Mouse (Mus musculus): ENCODE measurements around the gene Phf2. TPM values are rescaled to one million over a fixed set of nuclear protein-coding genes. Genes with fewer than 3 reads are reported as not detected.

Phf2 gene
- polyA plus RNA-seq, 1 experiment: 20.1 TPM

DNA sequence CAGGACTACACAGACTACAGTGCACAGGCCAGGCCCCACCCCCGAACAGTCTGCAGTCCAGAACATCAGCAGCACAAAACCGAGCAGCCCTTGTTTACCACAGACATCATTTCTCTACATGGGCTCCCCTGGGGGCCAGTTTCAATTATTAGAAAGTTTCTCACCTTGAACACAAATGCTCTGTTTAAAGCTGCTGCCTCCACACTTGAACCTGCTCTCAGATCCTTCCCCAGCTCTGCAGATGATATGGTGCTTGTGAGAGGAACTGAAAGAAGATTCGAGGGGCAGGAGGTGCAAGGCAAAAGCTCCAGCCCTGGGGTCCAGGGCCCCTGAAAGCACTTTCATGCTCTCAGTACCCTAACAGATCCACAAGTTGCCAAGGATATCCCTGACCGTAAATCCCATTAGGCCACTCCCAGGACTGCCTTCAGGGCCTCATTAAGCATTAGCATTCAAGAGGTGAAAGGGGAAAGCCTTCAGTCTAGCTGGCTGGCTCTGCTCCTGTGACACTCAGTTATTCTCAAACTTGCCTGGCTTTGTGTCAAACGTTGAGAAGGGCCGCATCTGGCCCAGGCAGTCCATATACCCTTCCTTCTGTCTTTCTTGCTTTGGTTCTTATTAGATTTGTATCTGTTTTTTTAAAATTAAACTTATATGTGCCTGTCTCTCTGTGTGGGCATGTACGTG lies 13.5 kb downstream of the Phf2 start:
- TF ChIP-seq CTCF (IDR thresholded peaks at IDR 0.05; ENCODE audit: control insufficient read depth, insufficient read depth, insufficient read length): no peak
- no peak for TF ChIP-seq MYOG (IDR thresholded peaks at IDR 0.05; ENCODE audit: control insufficient read depth, extremely low read depth, insufficient read length)
- no peak for TF ChIP-seq MAX (IDR thresholded peaks at IDR 0.05)
- TF ChIP-seq MYOD1 (IDR thresholded peaks at IDR 0.05; ENCODE audit: control insufficient read depth, insufficient read length, low read depth): no peak
- no peak for TF ChIP-seq FOSL1 (IDR thresholded peaks at IDR 0.05; ENCODE audit: insufficient read depth, low read length, poor library complexity, severe bottlenecking)
- no peak overlapping the region for H3K4me3 ChIP-seq (ENCODE audit: insufficient read depth, poor library complexity, severe bottlenecking)
- no peaks in the 10 kb centered on the region for H3K27me3 ChIP-seq (ENCODE audit: control insufficient read depth, insufficient read depth, insufficient read length)
- H3K79me3 ChIP-seq (ENCODE audit: low read depth): peaks cover 67% of the 10 kb centered on the region
- peaks cover 97% of the 10 kb centered on the region for H3K79me2 ChIP-seq (ENCODE audit: control insufficient read depth, insufficient read depth)
- H3ac ChIP-seq (ENCODE audit: control insufficient read depth, insufficient read length, low read depth): no peak overlapping the region
- no peaks in the 10 kb centered on the region for H3K36me3 ChIP-seq (ENCODE audit: control insufficient read depth, insufficient read depth)

- TF ChIP-seq CTCF (IDR thresholded peaks at IDR 0.05; ENCODE audit: control insufficient read depth, insufficient read depth, insufficient read length): no peak
- no peak for TF ChIP-seq MYOG (IDR thresholded peaks at IDR 0.05; ENCODE audit: control insufficient read depth, extremely low read depth, insufficient read length)
- TF ChIP-seq FOSL1 (IDR thresholded peaks at IDR 0.05; ENCODE audit: insufficient read depth, low read length, poor library complexity, severe bottlenecking): no peak
- no peak for TF ChIP-seq MYOD1 (IDR thresholded peaks at IDR 0.05; ENCODE audit: control insufficient read depth, insufficient read length, low read depth)
- no peak for TF ChIP-seq CEBPB (IDR thresholded peaks at IDR 0.05; ENCODE audit: low read depth)
- TF ChIP-seq USF1 (IDR thresholded peaks at IDR 0.05; ENCODE audit: low read depth): no peak
- no peak for TF ChIP-seq MAX (IDR thresholded peaks at IDR 0.05)
- Histone ChIP-seq H3K79me2 (ENCODE audit: control insufficient read depth, insufficient read depth) (peaks cover 97% of the 10 kb centered on the region), H3K27me3 (ENCODE audit: control insufficient read depth, insufficient read depth, insufficient read length) (no peaks in the 10 kb centered on the region), H3ac (ENCODE audit: control insufficient read depth, insufficient read length, low read depth) (no peak overlapping the region), H3K79me3 (ENCODE audit: low read depth) (peaks cover 60% of the 10 kb centered on the region), H3K4me3 (ENCODE audit: insufficient read depth, poor library complexity, severe bottlenecking) (no peak overlapping the region), H3K36me3 (ENCODE audit: control insufficient read depth, insufficient read depth) (no peaks in the 10 kb centered on the region)
Observed at GRCm38 (mm10) chr13:48853947-48854346, 17.0 kb downstream of the Phf2 start.

DNA sequence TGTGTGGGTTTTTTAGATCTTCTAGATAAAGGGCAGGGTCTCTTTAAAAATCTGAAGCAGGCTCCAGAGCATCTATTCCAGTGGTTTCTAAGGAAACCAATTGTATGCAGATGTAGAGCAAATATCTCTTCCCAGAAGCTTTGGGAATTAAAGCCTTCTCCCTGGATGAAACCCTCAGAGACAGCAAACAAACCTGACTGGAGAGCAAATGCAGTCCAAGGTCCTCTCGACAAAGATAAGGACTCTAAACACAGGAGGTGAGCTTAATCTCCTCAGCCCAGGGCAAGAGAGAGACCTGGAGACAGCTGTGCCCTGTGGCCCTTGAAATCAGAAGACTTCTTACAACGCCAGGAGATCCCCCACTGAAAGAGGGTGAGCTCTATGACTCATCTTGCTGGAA lies 17.4 kb downstream of the Phf2 start:
- Histone ChIP-seq H3K79me3 (ENCODE audit: low read depth) (peaks cover 61% of the 10 kb centered on the region), H3K4me3 (ENCODE audit: insufficient read depth, poor library complexity, severe bottlenecking) (no peak overlapping the region), H3K27me3 (ENCODE audit: control insufficient read depth, insufficient read depth, insufficient read length) (no peaks in the 10 kb centered on the region), H3K79me2 (ENCODE audit: control insufficient read depth, insufficient read depth) (peaks cover 97% of the 10 kb centered on the region), H3ac (ENCODE audit: control insufficient read depth, insufficient read length, low read depth) (no peak overlapping the region), H3K36me3 (ENCODE audit: control insufficient read depth, insufficient read depth) (no peaks in the 10 kb centered on the region)
- no peak for TF ChIP-seq FOSL1 (IDR thresholded peaks at IDR 0.05; ENCODE audit: insufficient read depth, low read length, poor library complexity, severe bottlenecking)
- no peak for TF ChIP-seq MAX (IDR thresholded peaks at IDR 0.05)
- TF ChIP-seq CEBPB (IDR thresholded peaks at IDR 0.05; ENCODE audit: low read depth): no peak

DNA sequence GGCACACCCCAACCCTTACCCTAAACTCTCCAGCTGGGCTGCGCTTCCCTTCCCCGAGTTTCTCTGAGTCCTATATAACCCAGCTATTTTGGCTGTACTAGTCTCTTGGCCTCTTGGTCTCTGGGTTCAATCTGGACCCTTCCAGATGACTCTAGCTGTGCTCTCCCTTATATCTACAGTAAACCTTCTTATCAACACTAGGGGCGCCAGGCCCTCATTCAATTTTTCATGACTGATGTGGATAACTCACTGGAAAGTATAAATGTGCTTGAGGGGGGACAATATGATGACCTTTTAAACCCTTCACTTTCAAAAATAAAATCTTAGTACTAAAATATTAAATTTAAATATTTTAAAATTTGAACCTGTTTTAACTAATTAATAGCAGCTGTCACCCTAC lies 18.1 kb downstream of the Phf2 start:
- H3K4me3 ChIP-seq (ENCODE audit: insufficient read depth, poor library complexity, severe bottlenecking): no peak overlapping the region
- TF ChIP-seq MYOG (IDR thresholded peaks at IDR 0.05; ENCODE audit: control insufficient read depth, extremely low read depth, insufficient read length) (no peak), FOSL1 (IDR thresholded peaks at IDR 0.05; ENCODE audit: insufficient read depth, low read length, poor library complexity, severe bottlenecking) (no peak), CTCF (IDR thresholded peaks at IDR 0.05; ENCODE audit: control insufficient read depth, insufficient read depth, insufficient read length) (no peak), USF1 (IDR thresholded peaks at IDR 0.05; ENCODE audit: low read depth) (no peak), MYOD1 (IDR thresholded peaks at IDR 0.05; ENCODE audit: control insufficient read depth, insufficient read length, low read depth) (no peak), MAX (IDR thresholded peaks at IDR 0.05) (no peak), CEBPB (IDR thresholded peaks at IDR 0.05; ENCODE audit: low read depth) (no peak)
- H3K27me3 ChIP-seq (ENCODE audit: control insufficient read depth, insufficient read depth, insufficient read length): no peaks in the 10 kb centered on the region
- H3ac ChIP-seq (ENCODE audit: control insufficient read depth, insufficient read length, low read depth): no peak overlapping the region
- H3K79me3 ChIP-seq (ENCODE audit: low read depth): peaks cover 62% of the 10 kb centered on the region
- no peaks in the 10 kb centered on the region for H3K36me3 ChIP-seq (ENCODE audit: control insufficient read depth, insufficient read depth)
- peaks cover 97% of the 10 kb centered on the region for H3K79me2 ChIP-seq (ENCODE audit: control insufficient read depth, insufficient read depth)

- Histone ChIP-seq H3K36me3 (ENCODE audit: control insufficient read depth, insufficient read depth) (no peaks in the 10 kb centered on the region), H3K79me2 (ENCODE audit: control insufficient read depth, insufficient read depth) (peaks cover 99% of the 10 kb centered on the region), H3K27me3 (ENCODE audit: control insufficient read depth, insufficient read depth, insufficient read length) (no peaks in the 10 kb centered on the region), H3ac (ENCODE audit: control insufficient read depth, insufficient read length, low read depth) (no peak overlapping the region), H3K79me3 (ENCODE audit: low read depth) (peaks cover 59% of the 10 kb centered on the region), H3K4me3 (ENCODE audit: insufficient read depth, poor library complexity, severe bottlenecking) (no peak overlapping the region)
- TF ChIP-seq CTCF (IDR thresholded peaks at IDR 0.05; ENCODE audit: control insufficient read depth, insufficient read depth, insufficient read length) (no peak), USF1 (IDR thresholded peaks at IDR 0.05; ENCODE audit: low read depth) (no peak), CEBPB (IDR thresholded peaks at IDR 0.05; ENCODE audit: low read depth) (no peak), MAX (IDR thresholded peaks at IDR 0.05) (no peak), FOSL1 (IDR thresholded peaks at IDR 0.05; ENCODE audit: insufficient read depth, low read length, poor library complexity, severe bottlenecking) (no peak), MYOD1 (IDR thresholded peaks at IDR 0.05; ENCODE audit: control insufficient read depth, insufficient read length, low read depth) (no peak), MYOG (IDR thresholded peaks at IDR 0.05; ENCODE audit: control insufficient read depth, extremely low read depth, insufficient read length) (no peak)
Observed at GRCm38 (mm10) chr13:48851719-48852118, 19.2 kb downstream of the Phf2 start.

DNA sequence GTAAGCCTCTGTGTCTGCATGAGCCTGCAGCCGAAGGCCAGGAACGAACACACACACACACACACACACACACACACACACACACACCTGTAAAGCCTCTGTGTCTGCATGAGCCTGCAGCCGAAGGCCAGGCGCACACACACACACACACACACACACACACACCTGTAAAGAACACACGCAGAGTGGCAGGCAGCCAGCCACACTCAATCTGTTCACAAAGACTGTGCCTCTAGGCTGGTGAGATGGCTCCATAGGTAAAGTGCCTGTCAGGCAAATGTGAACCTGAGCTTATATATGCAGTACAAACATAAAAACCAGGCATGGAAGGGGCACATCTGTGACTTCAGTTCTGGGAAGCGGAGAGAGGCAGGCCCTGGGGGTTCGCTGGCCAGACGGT lies 20.1 kb downstream of the Phf2 start:
- Histone ChIP-seq H3K79me3 (ENCODE audit: low read depth) (peaks cover 56% of the 10 kb centered on the region), H3ac (ENCODE audit: control insufficient read depth, insufficient read length, low read depth) (no peak overlapping the region), H3K36me3 (ENCODE audit: control insufficient read depth, insufficient read depth) (no peaks in the 10 kb centered on the region), H3K79me2 (ENCODE audit: control insufficient read depth, insufficient read depth) (peaks cover 99% of the 10 kb centered on the region), H3K27me3 (ENCODE audit: control insufficient read depth, insufficient read depth, insufficient read length) (no peaks in the 10 kb centered on the region), H3K4me3 (ENCODE audit: insufficient read depth, poor library complexity, severe bottlenecking) (no peak overlapping the region)
- TF ChIP-seq MYOD1 (IDR thresholded peaks at IDR 0.05; ENCODE audit: control insufficient read depth, insufficient read length, low read depth) (no peak), USF1 (IDR thresholded peaks at IDR 0.05; ENCODE audit: low read depth) (no peak), FOSL1 (IDR thresholded peaks at IDR 0.05; ENCODE audit: insufficient read depth, low read length, poor library complexity, severe bottlenecking) (no peak), CTCF (IDR thresholded peaks at IDR 0.05; ENCODE audit: control insufficient read depth, insufficient read depth, insufficient read length) (no peak), MYOG (IDR thresholded peaks at IDR 0.05; ENCODE audit: control insufficient read depth, extremely low read depth, insufficient read length) (no peak), MAX (IDR thresholded peaks at IDR 0.05) (no peak)
